Mouse (Mus musculus) thymus, postnatal 4 days (tissue): ENCODE measurements around the gene Sox6.

Experiments
- DNase-seq: peaks from one replicate; pipeline ENCODE4 v3.0.0; 2021

Gene Sox6

GRCm38 (mm10) chr7:115888561-115888960 lies 150.0 kb downstream of the Sox6 start:
- DNase-seq = no peak

GRCm38 (mm10) chr7:115888120-115888519 lies 150.5 kb downstream of the Sox6 start:
- no peak for DNase-seq

- DNase-seq = no peak
These were observed 165.7 kb downstream of the Sox6 start for GRCm38 (mm10) chr7:115872903-115873302.

GRCm38 (mm10) chr7:115868504-115868903 lies 170.1 kb downstream of the Sox6 start:
- no peak for DNase-seq

- DNase-seq = no peak
These were observed 170.9 kb downstream of the Sox6 start for GRCm38 (mm10) chr7:115867518-115868270.

GRCm38 (mm10) chr7:115866698-115867500 lies 171.7 kb downstream of the Sox6 start:
- no peak for DNase-seq

- no peak for DNase-seq
These were observed 172.5 kb downstream of the Sox6 start for GRCm38 (mm10) chr7:115865979-115866697.

GRCm38 (mm10) chr7:115865231-115865630 lies 173.4 kb downstream of the Sox6 start:
- no peak for DNase-seq

- no peak for DNase-seq
These were observed 174.2 kb downstream of the Sox6 start for GRCm38 (mm10) chr7:115864411-115864810.

- no peak for DNase-seq
These were observed 178.8 kb downstream of the Sox6 start for GRCm38 (mm10) chr7:115859691-115860401.

- DNase-seq = no peak
These were observed 187.5 kb downstream of the Sox6 start for GRCm38 (mm10) chr7:115851131-115851530.

GRCm38 (mm10) chr7:115845791-115846366 lies 192.7 kb downstream of the Sox6 start:
- DNase-seq = no peak

- no peak for DNase-seq
These were observed 193.7 kb downstream of the Sox6 start for GRCm38 (mm10) chr7:115844910-115845309.

- DNase-seq = no peak
These were observed 194.2 kb downstream of the Sox6 start for GRCm38 (mm10) chr7:115844431-115844830.

GRCm38 (mm10) chr7:115842251-115842650 lies 196.3 kb downstream of the Sox6 start:
- no peak for DNase-seq

- no peak for DNase-seq
These were observed 198.0 kb downstream of the Sox6 start for GRCm38 (mm10) chr7:115840613-115841012.

- no peak for DNase-seq
These were observed 203.6 kb downstream of the Sox6 start for GRCm38 (mm10) chr7:115835005-115835404.

GRCm38 (mm10) chr7:115833701-115834100 lies 204.9 kb downstream of the Sox6 start:
- no peak for DNase-seq

GRCm38 (mm10) chr7:115830938-115831873 lies 207.4 kb downstream of the Sox6 start:
- DNase-seq = no peak

GRCm38 (mm10) chr7:115830366-115830765 lies 208.2 kb downstream of the Sox6 start:
- no peak for DNase-seq

- DNase-seq = no peak
These were observed 208.8 kb downstream of the Sox6 start for GRCm38 (mm10) chr7:115829756-115830155.
